Mouse (Mus musculus): ENCODE results near the gene Zfp184. TPM values are rescaled to one million over a fixed set of nuclear protein-coding genes. Genes with fewer than 3 reads are reported as not detected.
A peak's percentile ranks its signal among the peaks of the same experiment; 100 is the strongest.
"Not testable (repeated sequence)": the region's sequence is repeated elsewhere in the genome, so short reads cannot be mapped to it uniquely, and the experiment has no call there.

Gene Zfp184
- total RNA-seq (2021) = under 1 TPM; 0.62 to 0.90 TPM
- long read RNA-seq, experiment 1, partial matches to known transcripts = 0 of 2 reads
- long read RNA-seq, experiment 1, other reads (novel, unspliced or antisense) = 0 of 2 reads
- long read RNA-seq, experiment 2 = 0 reads

DNA sequence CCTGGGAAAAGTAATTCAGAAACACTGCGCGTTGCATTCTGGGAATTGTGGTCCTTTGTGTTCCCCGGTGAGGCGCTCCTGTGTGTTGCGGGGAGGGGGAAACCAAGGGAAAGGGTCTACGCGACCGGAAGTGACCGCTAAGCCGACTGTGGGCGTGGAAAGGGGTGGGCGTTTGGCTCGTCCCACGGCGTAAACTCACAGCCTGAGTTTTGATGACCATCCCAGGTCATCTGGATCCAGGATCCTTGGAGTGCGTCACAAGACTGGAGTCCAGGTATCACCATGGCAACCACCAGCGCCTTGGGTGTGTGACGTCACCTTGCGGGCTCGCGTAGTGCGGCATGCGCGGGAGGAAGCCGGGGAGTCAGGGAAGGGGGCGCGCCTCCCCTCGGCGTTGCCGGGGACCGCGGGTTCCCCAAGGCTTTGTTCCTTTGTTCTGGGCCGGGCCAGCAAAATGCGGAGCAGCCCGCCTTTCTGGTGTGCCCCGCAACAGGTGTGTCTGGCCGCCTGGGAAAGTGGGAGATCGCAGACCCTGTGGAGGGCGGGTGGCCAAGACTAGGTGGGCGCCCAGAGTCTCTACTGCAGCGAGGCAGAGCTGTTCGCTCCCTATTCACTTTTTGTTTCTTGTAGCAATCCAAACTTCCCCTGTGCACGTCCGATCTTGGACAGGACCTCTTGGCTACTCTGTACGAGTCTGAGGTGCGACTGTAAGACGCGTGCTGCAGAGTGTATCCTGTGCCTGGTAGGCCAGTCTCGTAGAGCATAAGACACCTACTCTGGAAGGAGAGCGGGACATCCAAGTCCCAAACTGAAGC lies at the start of gene Zfp184:
Gene Zfp184 (plus strand): TSS at position 169 of the 815 bp plus-strand sequence.
- intact Hi-C loops (cut with DNase I) = loop anchor here (2.0 to 10.0 kb wide), 4 partner anchors 30 to 1572 kb away; no protein-coding TSS in a partner anchor
- peak; percentile 75 to 83 for DNase-seq

GRCm38 (mm10) chr13:21896549-21897244 lies 48.2 kb upstream of the Zfp184 start:
- intact Hi-C loops (cut with DNase I) = no loop called here
- DNase-seq = no peak

DNA sequence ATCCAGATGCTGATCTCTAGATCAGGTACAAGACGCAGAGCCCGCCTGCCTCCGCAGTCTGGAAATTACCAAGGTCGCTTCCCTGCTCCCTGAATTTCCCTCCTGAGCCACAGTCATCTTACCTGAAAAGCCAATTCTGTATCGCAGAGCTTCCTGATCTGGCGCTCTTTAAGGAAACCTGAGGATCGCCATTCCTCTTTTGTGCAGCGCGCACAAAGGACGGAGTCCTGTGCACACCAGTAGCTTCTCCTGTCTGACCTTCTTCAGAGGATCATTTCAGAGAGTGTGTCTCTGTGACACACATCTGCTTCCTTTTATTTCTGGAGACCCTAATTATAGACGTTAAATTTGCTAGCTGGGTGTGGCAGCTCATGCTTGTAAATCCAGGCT lies 47.7 kb upstream of the Zfp184 start:
- intact Hi-C loops (cut with DNase I) = no loop called here
- no peak for DNase-seq

- DNase-seq; intact Hi-C loops (cut with DNase I): not testable (repeated sequence)
Observed at GRCm38 (mm10) chr13:21900870-21901565, 43.9 kb upstream of the Zfp184 start.

DNA sequence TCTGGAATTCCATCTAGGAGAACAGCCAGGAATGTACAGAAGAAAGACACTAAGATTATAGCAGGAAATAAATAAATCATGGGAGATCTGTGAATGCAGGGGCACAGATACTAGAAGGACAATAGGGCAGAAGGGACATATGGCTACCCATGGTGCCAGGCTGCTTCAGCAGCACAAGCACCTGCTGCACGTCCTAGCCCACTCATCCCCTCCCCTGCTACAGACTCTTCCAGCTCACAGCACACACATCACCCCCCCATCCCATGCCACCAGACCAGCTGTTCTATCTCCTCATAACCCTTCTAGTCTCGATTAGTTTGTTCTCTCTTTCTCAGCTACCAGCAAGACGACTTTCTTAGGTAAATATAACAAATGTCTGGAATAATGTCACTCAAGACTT lies 41.4 kb upstream of the Zfp184 start:
- no peak for DNase-seq
- intact Hi-C loops (cut with DNase I) = no loop called here

GRCm38 (mm10) chr13:21904090-21904489 lies 40.8 kb upstream of the Zfp184 start:
- intact Hi-C loops (cut with DNase I); DNase-seq: not testable (repeated sequence)

GRCm38 (mm10) chr13:21906301-21906700 lies 38.6 kb upstream of the Zfp184 start:
- DNase-seq = no peak
- intact Hi-C loops (cut with DNase I) = no loop called here

DNA sequence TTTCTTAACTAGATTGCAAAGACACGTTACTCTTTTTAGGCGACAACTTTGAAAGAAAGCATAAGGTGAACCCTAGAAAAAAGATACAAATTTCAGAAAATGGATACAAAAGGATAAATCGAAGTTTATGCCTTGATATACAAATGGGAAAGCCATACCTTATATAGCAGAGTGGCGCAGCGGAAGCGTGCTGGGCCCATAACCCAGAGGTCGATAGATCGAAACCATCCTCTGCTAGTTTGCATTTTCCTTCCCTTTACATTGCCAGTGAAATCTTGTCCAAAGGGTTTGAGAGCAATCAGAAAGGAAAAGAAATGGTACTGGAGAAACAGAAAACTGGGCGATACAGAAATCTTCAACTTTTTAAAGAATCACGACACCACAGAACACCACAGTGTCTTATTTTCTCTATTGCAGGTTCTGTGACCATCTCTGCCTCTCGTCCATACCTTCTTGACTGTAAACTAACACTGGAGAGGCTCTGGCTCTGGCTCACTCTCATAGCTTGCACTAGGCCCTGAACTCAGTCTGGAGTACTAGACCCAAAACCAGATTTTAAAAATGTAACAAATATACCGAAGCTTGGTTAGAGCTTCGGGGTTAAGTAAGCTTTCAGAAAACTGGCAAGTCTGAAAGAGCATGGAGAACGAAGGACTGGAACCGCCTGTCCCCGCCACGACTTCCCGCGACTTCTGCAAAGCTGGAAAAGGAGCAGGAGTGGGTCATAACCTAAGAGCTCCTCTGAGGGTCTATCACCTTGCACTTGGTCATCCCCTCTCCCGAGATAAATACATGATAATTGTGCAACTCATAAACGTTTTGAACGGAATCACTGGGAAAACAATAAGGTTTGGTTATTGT lies 37.7 kb upstream of the Zfp184 start:
- intact Hi-C loops (cut with DNase I) = no loop called here
- DNase-seq = no peak

DNA sequence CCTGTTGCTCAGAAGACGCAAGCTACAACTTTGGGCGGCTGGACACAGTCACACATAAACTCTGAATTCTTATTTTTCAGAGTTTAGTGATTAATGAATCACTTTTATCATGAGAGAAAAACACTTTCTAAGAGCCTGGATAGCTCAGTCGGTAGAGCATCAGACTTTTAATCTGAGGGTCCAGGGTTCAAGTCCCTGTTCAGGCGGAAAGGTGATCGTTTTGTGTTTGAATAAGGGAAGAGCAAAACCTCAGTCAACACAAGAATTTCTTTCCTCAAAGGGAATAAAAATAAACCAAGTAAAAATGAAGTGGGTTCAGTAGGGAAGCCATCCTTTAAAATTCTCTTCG lies 37.1 kb upstream of the Zfp184 start:
- intact Hi-C loops (cut with DNase I); DNase-seq: not testable (repeated sequence)

DNA sequence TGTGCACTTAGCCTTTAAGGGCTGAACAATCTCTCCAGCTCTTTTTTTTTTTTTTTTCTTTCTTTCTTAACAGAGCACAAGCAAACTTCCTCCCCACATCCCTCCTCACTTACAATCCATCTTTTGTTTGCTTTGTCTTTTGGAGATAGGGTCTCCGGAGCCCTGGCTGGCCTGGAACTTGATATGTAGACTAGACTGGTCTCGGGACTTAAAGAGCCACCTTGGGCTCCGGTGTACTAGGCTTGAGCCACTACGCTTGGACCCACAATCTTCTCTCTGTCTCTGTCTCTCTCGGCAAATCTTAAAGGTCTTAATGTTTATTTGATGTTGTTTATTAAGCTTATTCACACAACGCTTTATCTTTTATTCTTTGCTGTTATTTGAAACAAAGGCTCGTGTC lies 34.2 kb upstream of the Zfp184 start:
- DNase-seq = no peak
- intact Hi-C loops (cut with DNase I) = no loop called here

- intact Hi-C loops (cut with DNase I) = no loop called here
- DNase-seq = no peak
Observed at GRCm38 (mm10) chr13:21911147-21911546, 33.7 kb upstream of the Zfp184 start.

DNA sequence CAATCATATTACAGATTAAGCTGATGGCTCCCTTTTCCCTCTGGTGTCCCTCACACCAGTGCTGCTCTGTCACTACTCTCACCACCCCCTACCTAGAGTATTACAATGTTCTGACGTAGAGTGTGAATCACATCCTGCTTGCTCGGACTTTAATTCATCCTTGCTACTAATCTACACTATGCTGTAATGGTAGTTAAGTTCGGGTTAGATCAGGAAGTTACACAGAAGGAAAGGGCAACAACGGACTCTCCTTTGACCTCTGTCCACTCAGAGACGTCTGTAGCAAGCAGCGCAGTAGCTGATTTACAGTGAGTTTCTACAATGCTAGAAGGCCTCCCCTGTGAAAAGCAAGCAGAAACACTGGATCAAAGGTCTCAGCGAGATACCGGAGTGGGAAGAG lies 31.0 kb upstream of the Zfp184 start:
- DNase-seq = no peak
- intact Hi-C loops (cut with DNase I) = no loop called here

GRCm38 (mm10) chr13:21914599-21914998 lies 30.3 kb upstream of the Zfp184 start:
- intact Hi-C loops (cut with DNase I) = no loop called here
- peak; percentile 17 to 25 for DNase-seq

- intact Hi-C loops (cut with DNase I) = no loop called here
- DNase-seq = no peak
Observed at GRCm38 (mm10) chr13:21915487-21915886, 29.4 kb upstream of the Zfp184 start.

DNA sequence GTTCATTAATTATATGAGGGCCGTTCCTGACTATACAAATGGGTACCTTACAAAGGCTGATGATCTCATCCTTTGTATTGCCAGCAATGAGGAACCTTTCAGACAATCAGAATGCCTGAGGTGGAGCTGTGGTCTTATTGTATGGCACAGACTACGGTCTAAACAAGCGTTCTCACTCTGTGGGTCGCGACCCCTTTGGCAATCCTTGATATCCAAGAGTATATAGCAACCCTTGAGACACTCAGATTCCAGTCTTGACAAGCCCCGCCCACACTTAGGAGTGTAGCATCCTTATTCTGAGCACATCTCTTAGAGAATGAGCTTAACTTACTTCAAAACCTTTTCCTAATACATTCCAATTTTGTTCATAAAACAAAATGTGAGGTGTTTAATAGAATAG lies 28.8 kb upstream of the Zfp184 start:
- no peak for DNase-seq
- intact Hi-C loops (cut with DNase I) = no loop called here

DNA sequence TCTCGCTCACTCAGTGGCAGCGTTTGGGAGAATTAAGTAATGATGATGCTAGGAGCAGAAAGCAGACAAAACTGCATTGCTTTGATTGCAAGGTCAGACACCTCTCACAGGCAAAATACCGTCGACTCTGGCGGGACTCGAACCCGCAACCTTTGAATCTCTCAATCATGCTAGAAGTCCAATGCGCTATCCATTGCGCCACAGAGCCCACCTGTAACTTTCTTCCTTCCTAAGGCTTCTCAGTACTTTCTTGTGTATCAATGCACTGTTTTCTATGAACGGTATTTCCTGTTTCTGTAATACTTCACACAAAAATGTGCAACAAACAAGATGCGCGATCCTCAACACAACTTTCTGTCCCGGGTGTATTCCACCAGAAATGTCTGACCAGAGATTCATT lies 27.9 kb upstream of the Zfp184 start:
- no peak for DNase-seq
- intact Hi-C loops (cut with DNase I) = no loop called here

DNA sequence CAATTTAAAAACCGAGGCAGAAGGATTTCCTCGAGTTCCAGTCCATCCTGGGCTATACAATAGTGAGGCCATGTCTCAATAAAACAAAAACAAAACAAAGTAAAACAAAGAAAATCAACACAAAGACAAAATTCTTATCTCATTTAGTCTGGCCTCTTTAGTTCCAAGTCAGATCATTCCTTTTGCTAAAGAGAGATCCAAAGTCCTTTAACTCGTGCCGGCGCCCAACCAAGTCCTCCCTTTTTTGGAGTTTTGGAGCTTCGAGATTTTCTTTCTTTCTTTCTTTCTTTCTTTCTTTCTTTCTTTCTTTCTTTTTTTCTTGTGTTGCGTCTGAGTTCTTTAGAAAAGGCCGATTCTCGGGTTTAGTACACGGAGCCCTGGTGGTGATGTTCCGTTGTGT lies 27.4 kb upstream of the Zfp184 start:
- no peak for DNase-seq
- intact Hi-C loops (cut with DNase I) = no loop called here

DNA sequence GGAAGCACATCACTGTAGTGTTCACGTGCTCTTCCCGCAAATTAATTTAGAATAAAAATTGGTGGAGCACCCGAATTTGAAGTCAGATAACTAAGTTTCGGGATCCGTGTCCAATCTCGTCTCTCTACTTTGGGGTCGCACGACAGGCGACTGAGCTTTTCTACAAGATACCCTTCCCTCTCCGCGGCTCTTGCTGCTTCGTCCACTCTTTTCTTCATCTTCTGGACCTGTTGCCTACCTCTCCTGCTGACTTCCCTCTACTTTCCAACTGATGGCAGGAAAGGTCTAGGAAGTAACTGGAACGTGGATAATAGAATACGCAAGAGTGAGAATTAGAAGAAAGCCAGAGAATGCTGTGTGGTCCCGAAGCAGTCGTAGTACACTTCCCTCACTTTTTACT lies 26.9 kb upstream of the Zfp184 start:
- intact Hi-C loops (cut with DNase I) = loop anchor here (2.0 kb wide), 1 partner anchor 57 kb away; no protein-coding TSS in a partner anchor
- DNase-seq = no peak

GRCm38 (mm10) chr13:21918570-21919419 lies 26.1 kb upstream of the Zfp184 start:
- DNase-seq = peak; percentile 51 to 57
- intact Hi-C loops (cut with DNase I) = loop anchor here (2.0 kb wide), 1 partner anchor 56 kb away; no protein-coding TSS in a partner anchor
